In the genomic region with DNA sequence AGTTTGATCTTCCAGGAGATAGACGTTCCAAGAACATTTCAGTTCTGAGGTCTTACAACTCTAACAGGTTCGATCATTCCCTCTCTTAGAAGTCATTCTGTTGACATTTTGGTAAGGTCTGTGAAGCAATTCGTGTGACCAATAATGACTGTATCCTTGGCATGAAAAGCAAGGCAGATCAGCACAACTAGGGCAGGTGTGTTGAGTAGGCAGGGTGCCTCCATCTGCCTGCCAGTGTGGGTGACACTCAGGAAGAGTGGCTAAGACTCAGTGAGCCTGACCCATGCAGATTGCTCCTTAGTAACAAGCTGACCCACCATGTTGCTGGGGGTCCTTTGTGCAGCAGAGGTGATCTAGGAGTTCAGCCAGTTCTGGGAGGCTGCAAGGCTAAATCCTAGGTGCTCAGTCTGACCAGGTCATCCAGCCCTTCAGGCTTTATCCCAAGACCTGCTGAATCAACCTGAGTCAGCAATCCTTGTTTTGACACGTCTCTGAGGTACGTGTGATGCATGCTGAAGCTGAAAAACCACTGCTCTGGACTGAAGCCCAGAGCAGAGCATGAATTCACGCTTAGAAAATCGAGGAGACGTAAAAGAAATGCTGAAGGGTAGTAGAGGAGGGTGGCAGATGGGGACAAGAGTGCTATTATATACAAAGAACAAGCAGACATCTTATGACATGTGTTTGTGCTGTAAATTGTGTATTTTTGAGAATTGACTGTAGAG, we compare ENCODE assay signal across 12 mouse cellular contexts.
DNase-seq lines count a peak whose midpoint lies in the region; ATAC-seq and TF ChIP-seq lines count a peak whose summit lies in the region.
"Had no signal": no experiment of that assay in that cellular context is flagged by ENCODE, and none has a peak within 500 bp of the region (broad histone marks: within the 10 kb centered on the region; RNA-seq: fewer than 3 reads in every experiment).

No protein-coding gene starts in this region.

- 52% methylated on average over 8 of the region's 8 CpGs for WGBS in forebrain, postnatal 0 days
- 57% methylated on average over 8 of the region's 8 CpGs for WGBS in forebrain, embryonic 15.5 days
- 84% methylated on average over 8 of the region's 8 CpGs for WGBS in heart, embryonic 11.5 days (ENCODE audit: insufficient replicate concordance)

- TF ChIP-seq CTCF in forebrain, postnatal 0 days (IDR thresholded peaks at IDR 0.05; ENCODE audit: low read depth), result no peak

- H3K27ac ChIP-seq in forebrain, postnatal 0 days (ENCODE audit: low read depth, low read length), result no peak overlapping the region
- no peak overlapping the region for H3K27ac ChIP-seq in forebrain, embryonic 15.5 days (replicated peaks)
- H3K27ac ChIP-seq in heart, embryonic 11.5 days (ENCODE audit: low read depth, low read length), result no peak overlapping the region
- H3K27ac ChIP-seq: heart, embryonic 13.5 days; limb, embryonic 12.5 days; lung, embryonic 15.5 days had no signal

- H3K9me3 ChIP-seq in forebrain, postnatal 0 days (ENCODE audit: low read length), result no peaks in the 10 kb centered on the region
- H3K9me3 ChIP-seq in forebrain, embryonic 15.5 days, result no peaks in the 10 kb centered on the region
- H3K9me3 ChIP-seq in heart, embryonic 11.5 days (replicated peaks; ENCODE audit: control insufficient read depth, low read length), result no peaks in the 10 kb centered on the region
- H3K9me3 ChIP-seq: heart, embryonic 13.5 days; limb, embryonic 12.5 days; lung, embryonic 15.5 days had no signal

- H3K4me1 ChIP-seq in forebrain, postnatal 0 days (ENCODE audit: insufficient read depth), result no peaks in the 10 kb centered on the region
- 0 out of 2 replicates have a peak, but pooled peaks cover 5% of the 10 kb centered on the region for H3K4me1 ChIP-seq in forebrain, embryonic 15.5 days
- H3K4me1 ChIP-seq in heart, embryonic 11.5 days (ENCODE audit: control insufficient read depth, insufficient read depth, low read length), result no peaks in the 10 kb centered on the region
- H3K4me1 ChIP-seq: heart, embryonic 13.5 days; lung, embryonic 15.5 days had no signal

- no peak overlapping the region for H3K9ac ChIP-seq in forebrain, postnatal 0 days
- no peak overlapping the region for H3K9ac ChIP-seq in forebrain, embryonic 15.5 days (replicated peaks)
- H3K9ac ChIP-seq in heart, embryonic 11.5 days (ENCODE audit: low read depth, low read length), result no peak overlapping the region
- H3K9ac ChIP-seq: heart, embryonic 13.5 days; limb, embryonic 12.5 days; lung, embryonic 15.5 days had no signal

- ATAC-seq in forebrain, postnatal 0 days, result peak; percentile 63
- ATAC-seq in forebrain, embryonic 15.5 days (replicated peaks), result no peak; the same call in 1 of the 2 replicates
- no peak for ATAC-seq in heart, embryonic 11.5 days (replicated peaks; ENCODE audit: insufficient number of reproducible peaks, low FRiP score, low TSS enrichment)
- ATAC-seq: intestine, postnatal 0 days had no signal

- H3K27me3 ChIP-seq in forebrain, postnatal 0 days (ENCODE audit: insufficient read depth, low read length), result no peaks in the 10 kb centered on the region
- H3K27me3 ChIP-seq in forebrain, embryonic 15.5 days, result no peaks in the 10 kb centered on the region
- H3K27me3 ChIP-seq in heart, embryonic 11.5 days (ENCODE audit: control insufficient read depth, insufficient read depth, low read length), result no peaks in the 10 kb centered on the region
- H3K27me3 ChIP-seq: heart, embryonic 13.5 days; limb, embryonic 12.5 days; lung, embryonic 15.5 days had no signal

- H3K36me3 ChIP-seq in forebrain, postnatal 0 days (ENCODE audit: insufficient read depth), result no peaks in the 10 kb centered on the region
- no peaks in the 10 kb centered on the region for H3K36me3 ChIP-seq in forebrain, embryonic 15.5 days
- H3K36me3 ChIP-seq in heart, embryonic 11.5 days (ENCODE audit: control insufficient read depth, insufficient read depth, low read length), result no peaks in the 10 kb centered on the region
- H3K36me3 ChIP-seq: heart, embryonic 13.5 days; limb, embryonic 12.5 days; lung, embryonic 15.5 days had no signal

- H3K4me2 ChIP-seq in forebrain, postnatal 0 days (ENCODE audit: low read depth), result no peak overlapping the region
- H3K4me2 ChIP-seq in forebrain, embryonic 15.5 days (replicated peaks), result no peak overlapping the region
- no peak overlapping the region for H3K4me2 ChIP-seq in heart, embryonic 11.5 days
- H3K4me2 ChIP-seq: heart, embryonic 13.5 days; limb, embryonic 12.5 days; lung, embryonic 15.5 days had no signal

- DNase-seq in forebrain, postnatal 0 days, result peak; percentile 7
- DNase-seq in urinary bladder, postnatal 14 days (ENCODE audit: low spot score), result peak; percentile 12
- DNase-seq in urinary bladder, postnatal 10 days (ENCODE audit: low spot score), result no peak
- DNase-seq in frontal cortex, adult 2 months (ENCODE audit: extremely low spot score in 1 of 2, low spot score in 1 of 2), result peak; percentile 8 to 40
- DNase-seq in telencephalon, adult 2 months (ENCODE audit: low read depth, low spot score), result peak; percentile 3
- DNase-seq in kidney, postnatal 36 days, result no peak

- H3K4me3 ChIP-seq in forebrain, postnatal 0 days (ENCODE audit: low read depth, low read length), result no peak overlapping the region
- H3K4me3 ChIP-seq in forebrain, embryonic 15.5 days, result no peak overlapping the region
- H3K4me3 ChIP-seq in heart, embryonic 11.5 days (ENCODE audit: low read depth, low read length), result no peak overlapping the region
- H3K4me3 ChIP-seq: heart, embryonic 13.5 days; limb, embryonic 12.5 days; lung, embryonic 15.5 days had no signal

Comparison
In these comparisons a context has a peak if more than half of its experiments do, and no peak if none do; other contexts are left out.
1. DNase-seq: peak in forebrain, postnatal 0 days (single experiment), urinary bladder, postnatal 14 days (single experiment), frontal cortex, adult 2 months (2 of 2) and telencephalon, adult 2 months (single experiment); none in urinary bladder, postnatal 10 days (single experiment) and kidney, postnatal 36 days (0 of 2).